Mouse (Mus musculus) inflammation-experienced regulatory T-cells, adult 6 months (primary cell): ENCODE data around the gene Tent4b. TPM values are rescaled to one million over a fixed set of nuclear protein-coding genes. Genes with fewer than 3 reads are reported as not detected.
"Not testable (repeated sequence)": the region's sequence is repeated elsewhere in the genome, so short reads cannot be mapped to it uniquely, and the experiment has no call there.

ENCODE experiments used
- ATAC-seq: one replicate; pipeline ENCODE4 v1.8.0; 2017
- polyA plus RNA-seq, 3 experiments: library from polyadenylated mRNA; unstranded; fragments of 100-300 nt; shearing (Covaris generic); gene quantifications; one replicate each; pipeline ENCODE4 v1.2.1; 2017

Tent4b gene
- polyA plus RNA-seq = 10 to 100 TPM in 2 of 3 experiments, 1 to 10 TPM in 1; 9.6 to 15.0 (median 10.2) TPM

DNA sequence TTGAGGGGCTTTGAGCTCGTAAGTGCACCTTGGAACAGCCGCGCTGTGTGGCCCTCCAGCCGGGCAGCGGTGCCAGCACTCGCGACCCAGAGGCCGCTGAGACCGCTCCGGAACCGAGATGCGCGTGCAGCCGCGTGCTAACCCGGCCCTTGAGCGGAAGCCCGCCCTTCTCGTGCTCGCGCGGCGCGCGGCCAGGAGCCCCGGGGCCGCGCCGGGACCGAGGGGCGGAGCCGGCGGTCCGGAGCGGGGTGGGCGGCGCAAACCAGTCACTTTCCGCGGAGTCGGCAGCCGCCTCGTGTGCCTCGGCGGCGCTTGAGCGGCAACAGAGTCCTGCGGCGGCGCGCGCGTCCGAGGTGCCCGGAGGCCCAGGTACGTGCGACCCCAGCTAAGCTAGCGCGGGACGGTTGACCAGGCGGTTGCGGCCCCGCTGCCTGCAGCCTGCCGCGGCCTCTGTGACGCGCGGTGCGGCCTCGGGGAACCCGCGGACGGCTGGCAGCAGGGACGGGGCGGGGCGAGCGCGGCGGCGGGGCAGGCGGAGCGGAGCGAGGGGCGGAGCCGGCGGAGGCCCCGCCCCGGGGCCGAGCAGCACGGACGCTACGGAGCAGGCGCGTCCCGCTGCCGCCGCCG is at the start of gene Tent4b:
TSS of gene Tent4b (plus strand) at position 269 of the 627 bp plus-strand sequence.
- peak; percentile 81 for ATAC-seq

- peak; percentile 98 for ATAC-seq
Observed at GRCm38 (mm10) chr8:88150910-88151371, 48.1 kb upstream of the Tent4b start.

GRCm38 (mm10) chr8:88160237-88160995 is 38.6 kb upstream of the Tent4b start:
- no peak for ATAC-seq

- ATAC-seq = peak; percentile 71
Observed at GRCm38 (mm10) chr8:88161439-88161838, 37.6 kb upstream of the Tent4b start.

GRCm38 (mm10) chr8:88175264-88175663 is 23.7 kb upstream of the Tent4b start:
- peak; percentile 81 for ATAC-seq

DNA sequence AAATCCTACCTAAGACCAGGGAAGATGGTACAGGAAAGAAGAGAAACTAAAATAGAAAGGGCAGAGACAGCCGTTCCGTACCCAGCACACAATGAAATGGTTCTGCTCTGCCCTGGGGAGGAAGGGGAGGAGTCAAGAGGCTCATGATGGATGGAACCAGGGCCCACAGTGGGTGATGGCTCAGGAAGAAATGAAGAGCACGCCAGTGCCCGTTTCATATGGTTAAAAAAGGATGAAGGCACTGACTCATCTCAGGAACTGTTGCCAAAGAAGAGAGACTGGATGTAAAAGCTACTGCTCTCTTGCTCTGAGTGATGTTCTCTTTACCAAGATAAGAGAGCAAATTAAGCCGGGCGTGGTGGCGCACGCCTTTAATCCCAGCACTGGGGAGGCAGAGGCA is 21.7 kb upstream of the Tent4b start:
- ATAC-seq = peak; percentile 46

- ATAC-seq = no peak
Observed at GRCm38 (mm10) chr8:88183121-88183520, 15.9 kb upstream of the Tent4b start.

- ATAC-seq = no peak
Observed at GRCm38 (mm10) chr8:88184914-88185313, 14.1 kb upstream of the Tent4b start.

DNA sequence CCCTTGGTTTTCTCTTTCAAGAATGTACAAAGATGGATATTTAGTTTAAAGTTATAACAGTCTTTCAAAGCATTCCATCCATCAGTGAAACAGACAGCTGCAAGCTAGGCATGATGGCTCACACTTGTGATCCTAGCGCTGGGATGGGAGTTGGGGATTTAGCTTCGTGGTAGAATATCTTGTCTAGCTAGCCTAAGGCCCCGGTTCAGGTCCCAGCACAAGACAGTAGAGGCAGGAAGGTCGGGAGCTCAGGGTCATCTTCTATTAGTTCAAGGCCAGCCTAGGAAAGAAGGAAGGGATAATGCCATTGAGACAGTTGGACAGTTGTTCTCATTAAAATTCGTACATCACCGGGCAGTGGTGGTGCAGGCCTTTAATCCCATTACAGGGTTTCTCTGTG is 13.3 kb upstream of the Tent4b start:
- no peak for ATAC-seq

- no peak for ATAC-seq
Observed at GRCm38 (mm10) chr8:88197328-88197727, 1.7 kb upstream of the Tent4b start.

DNA sequence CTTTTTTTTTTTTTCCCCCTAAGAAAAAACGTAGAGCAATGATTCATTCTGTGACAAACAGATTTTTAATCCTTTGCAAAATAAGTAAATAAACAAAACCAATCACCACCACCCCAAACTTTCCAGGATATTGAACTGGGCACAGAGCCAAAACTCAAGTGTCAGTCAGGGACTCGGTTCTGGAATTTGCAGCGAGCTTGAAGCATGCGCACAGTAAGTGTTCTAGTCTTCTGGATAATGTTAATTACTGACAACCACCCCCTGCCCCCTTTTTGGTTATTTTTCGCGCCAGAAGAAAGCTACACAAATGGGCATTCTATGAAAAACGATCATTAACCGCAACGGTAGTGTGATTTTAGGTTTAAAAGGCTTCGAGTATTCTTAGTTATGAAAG is 465 bp upstream of the Tent4b start:
- peak; percentile 6 for ATAC-seq

DNA sequence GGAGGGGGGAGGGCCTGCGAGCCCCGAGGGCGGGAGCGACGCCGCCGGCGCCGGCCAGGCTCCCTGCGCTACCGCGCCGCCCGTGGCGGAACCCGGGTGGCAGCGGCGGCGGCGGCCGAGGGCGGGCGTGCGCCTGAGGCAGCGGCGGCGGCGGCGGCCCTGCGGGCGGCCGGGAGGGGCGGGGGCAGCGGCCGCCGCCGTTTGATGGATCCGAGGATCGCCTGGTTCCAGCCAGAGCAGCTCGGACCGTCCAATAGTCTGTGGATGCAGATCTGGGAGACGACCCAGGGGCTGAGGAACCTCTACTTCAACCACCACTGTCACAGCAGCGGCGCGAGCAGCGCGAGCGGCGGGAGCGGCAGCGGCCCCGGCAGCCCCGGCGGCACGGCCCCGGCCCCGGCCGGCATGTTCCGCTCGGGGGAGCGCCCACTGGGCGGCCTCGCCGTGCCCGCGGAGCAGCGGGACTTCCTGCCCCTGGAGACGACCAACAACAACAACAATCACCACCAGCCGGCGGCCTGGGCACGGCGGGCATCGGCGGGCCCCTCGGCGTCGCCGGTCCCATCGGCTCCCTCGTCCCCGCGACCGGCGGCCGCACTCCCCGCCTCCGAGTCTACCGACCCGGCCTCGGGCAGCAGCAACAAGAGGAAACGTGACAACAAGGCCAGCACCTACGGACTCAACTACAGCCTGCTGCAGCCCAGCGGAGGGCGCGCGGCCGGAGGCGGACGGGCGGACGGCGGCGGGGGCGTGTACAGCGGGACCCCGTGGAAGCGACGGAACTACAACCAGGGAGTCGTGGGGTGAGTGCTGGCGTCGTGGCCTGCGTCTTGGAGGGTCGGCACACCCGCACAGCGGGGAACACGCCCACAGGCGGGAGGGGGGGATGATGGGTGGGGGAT is 938 bp downstream of the Tent4b start:
- peak; percentile 4 for ATAC-seq

- no peak for ATAC-seq
Observed at GRCm38 (mm10) chr8:88200724-88201495, 1.9 kb downstream of the Tent4b start.

DNA sequence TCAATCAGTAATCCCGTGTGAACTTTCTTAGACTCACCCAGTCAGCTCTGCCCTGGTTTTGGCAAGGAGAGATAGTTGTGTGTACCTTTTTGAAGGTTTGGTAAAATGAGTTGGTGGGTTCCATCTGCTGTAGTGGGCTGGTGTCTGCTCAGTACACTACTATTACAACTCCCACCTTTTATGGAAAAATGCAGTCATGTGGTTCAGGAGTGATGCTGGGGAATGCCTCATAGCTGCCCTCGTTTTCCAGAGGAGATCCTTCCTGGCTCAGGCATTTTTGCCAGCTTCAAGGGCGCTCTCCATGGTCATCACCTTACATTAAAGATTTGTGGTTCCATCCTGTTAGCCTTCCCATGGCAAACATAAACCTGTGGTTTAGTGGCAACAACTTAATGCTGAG is 2.6 kb downstream of the Tent4b start:
- ATAC-seq = no peak

- no peak for ATAC-seq
Observed at GRCm38 (mm10) chr8:88206016-88206415, 7.0 kb downstream of the Tent4b start.

DNA sequence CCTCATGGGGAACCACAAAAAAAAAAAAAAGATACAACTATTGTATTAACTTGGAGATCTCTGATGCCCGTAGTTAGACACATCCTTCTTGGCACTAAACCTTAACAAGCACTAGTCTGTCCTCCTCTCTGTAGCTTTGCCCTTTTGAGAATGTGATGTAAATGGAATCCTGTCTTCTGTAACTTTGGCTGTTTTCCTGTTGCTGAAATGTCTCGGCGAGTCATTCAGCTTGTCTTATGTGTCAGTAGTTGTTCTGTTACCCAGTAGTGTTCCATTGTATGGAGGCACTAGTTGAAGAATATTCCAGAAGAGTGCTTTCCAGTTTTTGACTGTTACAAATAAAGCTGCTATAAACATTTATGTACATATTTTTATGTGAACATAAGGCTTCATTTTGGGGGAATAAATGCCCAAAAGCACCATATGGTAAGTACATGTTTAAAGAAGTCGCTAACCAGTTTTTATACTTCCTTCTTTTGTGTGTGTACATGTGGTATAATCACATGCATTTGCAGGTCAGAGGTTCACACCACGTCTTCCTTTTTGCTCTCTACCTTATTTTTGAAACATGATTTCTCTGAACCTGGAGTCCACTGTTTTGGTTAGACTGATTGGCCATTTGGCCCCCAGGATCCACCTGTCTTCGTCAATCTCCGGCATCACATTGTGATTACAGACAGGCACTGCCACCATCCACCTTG is 8.3 kb downstream of the Tent4b start:
- ATAC-seq = no peak

DNA sequence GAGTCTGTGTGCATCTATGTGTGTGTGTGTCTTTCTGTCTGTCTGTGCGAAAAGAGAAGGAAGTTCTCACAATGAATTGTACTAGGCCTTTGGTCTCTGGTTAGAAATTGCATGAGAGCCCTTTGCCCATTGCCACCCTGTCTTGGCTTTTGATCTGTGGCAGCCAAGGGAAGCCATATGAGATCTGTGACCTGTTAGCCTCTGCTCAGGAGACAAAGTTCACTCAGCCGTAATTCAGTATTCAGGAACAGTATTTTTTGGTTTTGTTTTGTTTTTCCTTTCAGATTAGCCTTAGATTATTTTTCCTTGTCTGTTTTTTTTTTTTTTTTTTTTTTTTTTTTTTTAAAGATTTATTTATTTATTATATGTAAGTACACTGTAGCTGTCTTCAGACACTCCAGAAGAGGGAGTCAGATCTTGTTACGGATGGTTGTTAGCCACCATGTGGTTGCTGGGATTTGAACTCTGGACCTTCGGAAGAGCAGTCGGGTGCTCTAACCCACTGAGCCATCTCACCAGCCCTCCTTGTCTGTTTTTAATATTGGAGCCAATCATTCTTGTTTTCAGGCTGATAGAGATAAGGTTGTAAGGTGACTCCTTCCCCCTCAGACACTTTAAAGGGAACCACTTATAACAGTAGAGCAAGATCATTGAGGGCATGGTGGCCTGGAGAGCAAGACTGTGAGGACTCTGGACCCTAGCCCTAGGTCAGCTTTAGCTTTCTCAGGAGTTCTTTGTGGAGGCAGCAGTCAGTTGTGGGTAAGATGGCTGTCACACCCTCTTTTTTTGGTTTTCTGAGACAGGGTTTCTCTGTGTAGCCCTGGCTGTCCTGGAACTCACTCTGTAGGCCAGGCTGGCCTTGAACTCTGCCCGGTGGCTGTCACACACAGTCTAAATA is 11.2 kb downstream of the Tent4b start:
- ATAC-seq = not testable (repeated sequence)

GRCm38 (mm10) chr8:88221353-88221752 is 22.3 kb downstream of the Tent4b start:
- ATAC-seq = no peak

GRCm38 (mm10) chr8:88225358-88225757 is 26.3 kb downstream of the Tent4b start:
- no peak for ATAC-seq

GRCm38 (mm10) chr8:88227851-88228250 is 28.8 kb downstream of the Tent4b start:
- ATAC-seq = no peak
